Mouse (Mus musculus) monocyte, adult 5-6 weeks (primary cell): Measurements from ENCODE around the gene Prkci. TPM values are rescaled to one million over a fixed set of nuclear protein-coding genes. Genes with fewer than 3 reads are reported as not detected.

ENCODE experiments used
- ATAC-seq: fragments of 153-309, 156-312 bp; replicated peaks from 2 replicates; pipeline ENCODE4 v1.8.0; 2017; ENCODE audit warnings: mild to moderate bottlenecking; ENCODE audit not compliant: low TSS enrichment, insufficient number of reproducible peaks, severe bottlenecking, poor library complexity, low FRiP score
- total RNA-seq: library from RNA; stranded (forward); fragments of 200-1000, 200-491, 200-594 nt; gene quantifications from 3 replicates; pipeline ENCODE4 v1.2.3, GENCODE M21; 2017

Prkci gene
- 7.7 to 11.1 TPM (median 9.3 TPM) in 3 replicates for total RNA-seq

DNA sequence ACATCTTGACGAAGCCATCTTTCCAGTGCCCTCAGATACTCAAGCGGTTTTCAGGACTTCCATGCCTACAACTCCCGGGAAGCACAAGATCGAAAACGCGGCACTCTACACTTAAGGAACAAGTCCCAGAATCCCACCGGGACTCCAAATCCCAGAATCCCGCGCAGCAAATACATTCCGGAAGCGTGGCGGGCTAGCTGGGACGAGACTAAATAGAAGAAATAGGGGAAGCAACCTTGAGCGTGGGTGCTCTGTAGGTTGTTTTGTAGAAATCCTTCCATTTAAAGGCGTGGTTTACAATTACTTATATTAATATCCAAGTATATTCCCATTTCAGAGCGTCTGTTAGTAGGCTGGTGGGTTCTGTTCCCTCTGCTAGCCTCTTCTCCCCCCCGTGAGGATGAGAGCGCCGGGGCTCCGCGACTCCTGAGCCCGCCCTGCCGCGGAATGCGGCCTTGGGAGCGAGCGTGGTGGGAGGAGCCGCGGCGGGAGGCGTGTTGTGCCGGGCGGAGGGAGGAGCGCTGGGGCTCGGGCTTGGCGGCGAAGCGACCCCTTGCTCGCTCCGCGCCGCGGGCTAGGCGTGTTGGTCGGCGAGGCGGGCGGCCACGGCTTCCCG, at the start of gene Prkci:
TSS of gene Prkci (plus strand) at position 465 of the 616 bp plus-strand sequence.
- peak; percentile 86 for ATAC-seq

DNA sequence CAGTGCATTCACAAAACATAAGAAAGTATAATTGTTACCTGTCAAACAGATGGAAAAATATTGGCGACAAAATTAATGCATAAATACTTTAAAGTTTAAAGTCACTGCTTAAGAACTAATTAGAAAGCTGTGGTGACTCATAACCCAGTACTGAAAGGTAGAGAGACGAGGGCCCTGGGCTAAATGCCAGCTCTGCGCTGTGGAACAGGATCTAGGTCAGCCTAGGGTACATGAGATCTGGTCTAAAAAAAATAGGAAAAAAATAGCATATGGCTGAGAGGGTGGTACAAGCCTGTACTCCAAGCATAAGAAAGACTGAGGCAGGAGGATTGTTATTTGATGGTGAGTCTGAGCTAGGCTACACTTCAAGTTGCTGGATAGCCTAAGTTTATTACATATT, 43.9 kb upstream of the Prkci start:
- ATAC-seq, result no peak

GRCm38 (mm10) chr3:30952273-30953070, 43.1 kb upstream of the Prkci start:
- ATAC-seq, result no peak

DNA sequence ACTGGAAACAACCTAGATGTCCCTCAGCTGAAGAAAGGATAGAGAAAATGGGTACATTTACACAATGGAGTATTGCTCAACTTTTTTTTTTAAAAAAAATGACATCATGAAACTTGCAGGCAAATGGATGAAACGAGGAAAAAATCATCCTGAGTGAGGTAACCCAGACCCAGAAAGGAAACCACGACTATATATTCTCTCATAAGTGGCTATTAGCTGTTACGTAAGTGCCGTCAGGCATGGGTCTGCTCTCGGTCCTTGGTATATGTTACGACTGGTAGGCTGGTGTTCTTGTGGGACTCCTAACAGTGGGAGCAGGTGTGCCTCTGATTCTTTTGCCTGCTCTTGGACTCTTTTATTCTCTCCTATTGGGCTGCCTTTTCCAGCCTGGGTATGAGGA, 39.2 kb upstream of the Prkci start:
- no peak for ATAC-seq

DNA sequence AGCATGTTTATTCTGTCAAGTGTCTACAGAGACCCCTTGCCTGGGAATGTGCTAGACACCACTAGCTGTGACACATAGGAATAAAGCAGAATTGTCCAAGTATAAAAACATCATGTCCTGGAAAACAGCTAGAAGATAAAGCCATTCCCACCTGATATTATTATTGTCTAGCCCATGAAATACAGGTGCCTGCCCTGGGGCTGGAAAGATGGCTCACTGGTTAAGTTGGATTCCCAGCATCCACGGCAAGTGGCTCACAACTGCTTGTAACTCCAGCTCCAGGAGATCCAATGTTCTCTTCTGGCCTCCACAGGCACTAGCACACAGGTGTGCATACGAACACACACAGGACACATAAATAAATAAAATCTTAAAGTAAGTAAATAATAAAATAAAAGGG, 36.8 kb upstream of the Prkci start:
- ATAC-seq, result no peak

DNA sequence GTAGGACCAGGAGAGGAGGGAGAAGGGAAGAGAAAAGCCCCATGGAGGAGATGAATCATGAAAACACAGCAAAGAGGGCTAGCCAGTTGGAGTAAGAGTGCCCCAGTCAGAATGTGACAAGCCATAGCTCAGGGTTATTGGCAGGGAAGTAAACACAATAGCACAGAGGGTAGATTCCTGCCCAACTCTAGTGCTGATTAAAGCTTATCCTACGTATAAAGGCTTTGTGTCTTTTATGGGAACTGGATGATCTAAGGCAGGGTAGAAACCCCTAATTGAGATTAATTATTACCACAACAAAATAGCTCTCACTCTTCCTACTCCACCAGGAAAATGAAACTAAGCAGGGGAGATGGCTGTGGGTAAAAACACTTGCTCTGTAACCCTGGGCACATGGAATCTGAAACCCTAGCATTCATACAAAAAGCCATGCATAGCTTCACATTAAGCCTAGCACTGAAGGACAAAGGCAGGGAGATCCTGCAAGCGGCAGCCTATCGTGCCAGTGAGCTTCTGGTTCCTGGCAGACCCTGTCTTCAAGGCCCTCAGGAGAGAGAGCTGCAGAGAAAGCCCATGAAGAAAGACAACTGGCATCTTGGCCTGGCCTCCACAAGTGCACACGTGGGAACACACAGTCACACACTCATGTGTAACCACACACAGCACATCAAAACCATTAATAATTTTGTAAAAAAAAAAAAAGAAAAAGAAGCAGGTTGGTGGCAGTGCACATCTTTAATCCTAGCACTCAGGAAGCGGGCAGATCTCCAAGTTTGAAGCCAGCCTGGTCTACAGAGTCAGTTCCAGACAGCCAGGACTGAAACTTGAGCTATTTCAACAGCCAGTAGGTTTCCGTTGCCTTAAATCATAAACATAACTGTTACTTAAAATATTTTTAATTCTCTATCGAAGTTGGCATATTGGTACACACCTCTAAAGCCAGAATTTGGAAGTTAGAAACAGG, 35.4 kb upstream of the Prkci start:
- no peak for ATAC-seq

DNA sequence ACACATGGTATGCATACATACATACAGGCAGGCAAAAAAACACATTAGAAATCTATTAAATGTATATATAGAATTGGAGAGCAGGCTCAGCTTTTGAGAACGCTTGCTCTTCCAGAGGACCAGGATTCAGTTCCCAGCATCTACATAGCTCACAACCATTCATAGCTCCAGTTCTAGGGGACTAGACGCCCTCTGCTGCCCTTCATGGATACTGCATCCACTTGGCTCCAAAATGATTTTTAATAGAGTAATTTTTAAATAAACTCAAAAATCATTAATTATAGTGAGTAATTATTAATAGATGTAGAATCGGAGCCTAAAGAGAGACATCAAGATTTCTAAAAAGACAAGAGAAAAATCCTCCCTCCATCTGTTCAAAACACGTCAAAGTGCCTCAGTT, 32.4 kb upstream of the Prkci start:
- no peak for ATAC-seq

DNA sequence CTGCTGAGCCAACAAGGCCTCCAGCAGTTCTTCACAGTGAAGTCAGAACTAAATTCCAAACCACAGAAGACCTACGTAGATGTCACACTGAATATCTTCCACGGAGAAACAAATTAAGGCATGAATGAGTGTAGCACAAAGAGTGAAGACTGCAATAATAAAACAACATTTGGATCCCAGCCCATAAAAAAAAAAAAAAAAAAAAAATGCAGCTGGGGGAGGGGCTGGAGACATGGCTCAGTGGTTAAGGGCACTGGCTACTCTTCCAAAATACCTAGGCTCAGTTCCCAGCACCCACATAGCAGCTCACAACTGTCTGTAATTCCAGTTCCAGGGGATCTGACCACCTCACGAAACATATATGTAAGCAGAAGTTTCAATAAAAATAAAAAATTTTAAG, 31.3 kb upstream of the Prkci start:
- no peak for ATAC-seq

DNA sequence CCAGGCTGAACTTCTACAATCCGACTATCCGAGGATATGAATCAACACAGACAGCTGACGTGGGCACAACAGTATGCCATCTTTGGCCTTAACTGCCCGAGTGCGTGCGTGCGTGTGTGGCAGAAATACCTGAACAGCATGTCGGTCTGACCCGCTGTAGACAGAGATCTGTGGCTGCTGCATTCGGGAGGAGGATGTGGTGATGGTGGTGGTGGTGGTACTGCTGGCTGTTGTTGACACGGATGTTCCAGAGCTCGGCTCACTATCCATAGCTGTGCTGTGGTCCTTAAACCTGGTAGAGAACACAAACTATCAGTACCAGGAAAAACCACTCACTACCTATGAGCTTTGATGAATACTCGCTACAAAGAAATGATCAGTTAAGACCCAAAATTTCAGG, 29.9 kb upstream of the Prkci start:
- ATAC-seq, result no peak

- ATAC-seq, result 0 out of 2 replicates have a peak, but pooled peaks have one; percentile 24
Observed at GRCm38 (mm10) chr3:30968531-30969092, 26.9 kb upstream of the Prkci start.

- peak; percentile 86 for ATAC-seq
Observed at GRCm38 (mm10) chr3:30969104-30969581, 26.4 kb upstream of the Prkci start, which contains the start of gene Phc3. Phc3 (minus strand) TSS chr3:30969415.

DNA sequence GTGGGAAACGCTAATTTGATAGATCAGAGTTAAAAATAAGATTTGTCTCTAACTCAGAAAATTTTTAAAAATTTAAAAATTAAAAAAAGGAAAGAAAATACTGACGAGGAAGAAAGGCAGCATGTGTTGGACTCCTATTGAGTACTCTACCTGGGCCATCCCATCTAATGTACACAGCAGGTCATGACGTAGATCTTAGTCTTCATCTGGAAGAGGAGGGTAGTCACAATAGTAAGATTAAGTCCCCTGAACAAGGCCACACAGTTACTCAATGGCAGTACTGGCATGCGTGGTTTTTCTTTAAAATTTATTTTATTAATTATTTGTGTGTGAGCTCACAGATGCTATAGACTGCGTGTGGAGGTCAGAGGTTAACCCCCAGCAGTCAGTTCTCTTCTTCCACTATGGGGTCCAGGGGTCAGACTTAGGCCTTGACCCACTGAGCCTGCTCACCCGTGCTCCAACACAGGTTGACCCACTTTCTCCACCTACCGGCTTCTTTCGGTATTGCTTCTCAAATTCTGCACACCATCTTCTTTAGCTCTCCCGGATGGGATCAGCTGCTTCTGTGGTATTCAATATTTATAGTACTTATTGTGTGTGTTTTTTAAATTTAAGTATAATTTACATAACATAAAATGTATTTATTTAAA, 20.3 kb upstream of the Prkci start:
- ATAC-seq, result peak; percentile 84

DNA sequence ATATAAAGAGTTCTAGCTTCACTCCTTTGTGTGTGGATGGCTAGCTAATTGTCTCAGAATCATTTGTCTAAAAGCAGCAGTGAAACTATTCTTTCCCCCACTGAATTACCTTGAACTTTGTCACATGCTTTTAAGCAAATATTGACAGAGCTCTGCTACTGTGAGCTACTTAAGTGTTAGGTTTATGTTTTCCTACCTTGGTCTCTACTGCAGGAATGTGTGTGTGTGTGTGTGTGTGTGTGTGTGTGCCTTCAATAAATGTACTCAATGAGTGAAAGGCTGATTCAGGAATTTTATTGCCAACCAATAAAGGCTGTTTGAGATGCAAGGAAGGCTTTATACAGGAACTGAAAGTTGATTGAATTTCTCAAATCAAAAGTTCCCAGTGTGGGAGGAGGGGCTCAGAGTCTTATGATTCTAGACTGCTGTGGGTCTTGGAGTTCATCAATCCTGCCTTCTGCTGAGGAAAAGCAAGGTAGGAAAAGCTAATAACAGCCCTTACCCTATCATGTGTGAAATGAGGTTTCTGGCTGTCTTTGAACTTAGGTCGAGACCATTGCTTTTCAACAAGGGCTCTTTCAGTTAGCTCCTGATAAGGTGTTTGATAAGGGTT, 18.4 kb upstream of the Prkci start:
- ATAC-seq, result no peak

- no peak for ATAC-seq
Observed at GRCm38 (mm10) chr3:30981616-30982380, 13.7 kb upstream of the Prkci start.

GRCm38 (mm10) chr3:30982924-30983536, 12.5 kb upstream of the Prkci start:
- no peak for ATAC-seq

DNA sequence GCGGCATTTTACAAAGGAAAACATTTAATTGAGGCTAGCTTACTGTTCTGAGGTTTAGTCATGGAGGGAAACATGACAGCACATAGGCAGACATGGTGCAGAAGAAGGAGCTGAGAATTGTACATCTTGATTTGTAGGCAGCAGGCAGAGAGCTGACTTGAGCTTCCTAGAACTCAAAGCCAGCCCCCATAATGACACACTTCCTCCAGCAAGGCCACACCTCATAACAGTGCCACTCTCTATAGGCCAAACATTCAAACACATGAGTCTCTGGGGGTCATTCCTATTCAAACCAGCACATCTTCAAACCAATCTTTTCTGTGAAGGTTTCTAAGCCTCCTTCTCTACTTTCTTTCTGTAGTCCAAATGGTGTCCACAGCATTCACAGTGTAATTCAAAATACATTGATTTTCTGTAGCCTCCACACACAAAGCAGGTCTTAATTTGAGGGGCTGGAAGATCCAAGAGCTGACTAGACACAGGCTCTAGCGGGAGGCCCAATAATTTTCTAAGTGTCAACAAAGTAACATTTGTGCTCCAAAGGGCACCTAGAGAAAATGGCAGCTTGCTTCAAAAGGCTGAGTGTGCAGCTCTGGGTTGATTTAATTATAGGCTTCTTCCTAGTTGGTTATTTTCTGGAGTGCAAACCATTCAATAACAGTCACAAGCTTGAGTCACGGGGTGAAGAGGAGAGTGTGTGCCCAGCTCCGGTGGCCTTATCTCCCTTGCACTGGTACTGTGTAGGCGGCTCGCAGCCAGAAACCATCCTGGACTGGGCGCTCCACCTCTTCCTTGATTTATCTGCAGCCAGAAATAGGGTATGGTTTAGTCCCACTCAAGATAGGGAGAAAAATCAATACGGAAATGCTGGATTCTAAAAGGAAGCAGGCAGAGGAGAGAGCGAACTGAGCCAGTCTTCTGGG, 7.9 kb upstream of the Prkci start:
- no peak for ATAC-seq
